Mouse (Mus musculus) cerebellum, postnatal 10 days (tissue): Measurements from ENCODE around the gene Rbm28.

Experiments used
- DNase-seq, 2 experiments: peaks; one replicate each; pipeline ENCODE4 v3.0.0; 2021; ENCODE audit warnings: mixed read lengths in 2 of 2

Rbm28 gene

GRCm38 (mm10) chr6:29137441-29137840, 27.4 kb downstream of the Rbm28 start:
- DNase-seq: no peak

GRCm38 (mm10) chr6:29133100-29133499, 31.7 kb downstream of the Rbm28 start:
- no peak for DNase-seq

- no peak for DNase-seq
Measured at GRCm38 (mm10) chr6:29126878-29127426, 37.9 kb downstream of the Rbm28 start.

GRCm38 (mm10) chr6:29119990-29120389, 44.8 kb downstream of the Rbm28 start:
- DNase-seq: peak; percentile 49

GRCm38 (mm10) chr6:29118963-29119362, 45.8 kb downstream of the Rbm28 start:
- no peak for DNase-seq

- DNase-seq: no peak
Measured at GRCm38 (mm10) chr6:29118231-29118630, 46.6 kb downstream of the Rbm28 start.

GRCm38 (mm10) chr6:29117417-29118104, 47.2 kb downstream of the Rbm28 start:
- peak; percentile 52 to 60 for DNase-seq

- no peak for DNase-seq
Measured at GRCm38 (mm10) chr6:29115756-29116155, 49.0 kb downstream of the Rbm28 start.

GRCm38 (mm10) chr6:29111501-29111900, 53.3 kb downstream of the Rbm28 start:
- DNase-seq: no peak

GRCm38 (mm10) chr6:29108376-29108775, 56.4 kb downstream of the Rbm28 start:
- DNase-seq: no peak

GRCm38 (mm10) chr6:29101248-29101864, 63.5 kb downstream of the Rbm28 start:
- DNase-seq: peak; percentile 76 to 77

GRCm38 (mm10) chr6:29100423-29100822, 64.4 kb downstream of the Rbm28 start:
- DNase-seq: no peak

GRCm38 (mm10) chr6:29099536-29100170, 65.2 kb downstream of the Rbm28 start:
- DNase-seq: no peak

GRCm38 (mm10) chr6:29092904-29093303, 71.9 kb downstream of the Rbm28 start:
- DNase-seq: peak; percentile 41 to 47

- no peak for DNase-seq
Measured at GRCm38 (mm10) chr6:29092234-29092633, 72.6 kb downstream of the Rbm28 start.

GRCm38 (mm10) chr6:29087921-29088709, 76.7 kb downstream of the Rbm28 start:
- DNase-seq: peak in 1 of 2 experiments; percentile 17

- no peak for DNase-seq
Measured at GRCm38 (mm10) chr6:29084401-29084800, 80.4 kb downstream of the Rbm28 start.

- DNase-seq: peak in 1 of 2 experiments; percentile 39
Measured at GRCm38 (mm10) chr6:29082776-29083354, 81.9 kb downstream of the Rbm28 start.

GRCm38 (mm10) chr6:29081826-29082363, 82.9 kb downstream of the Rbm28 start:
- no peak for DNase-seq

- peak; percentile 57 to 64 for DNase-seq
Measured at GRCm38 (mm10) chr6:29079291-29079690, 85.5 kb downstream of the Rbm28 start.

GRCm38 (mm10) chr6:29074133-29074469, 90.7 kb downstream of the Rbm28 start:
- peak in 1 of 2 experiments; percentile 52 for DNase-seq
